Mouse (Mus musculus) MEL (cell line): ENCODE results near the gene Mrpl45.

Experiments
- CHD2 ChIP-seq: IDR thresholded peaks from 2 replicates; pipeline ENCODE4 v1.6.1; 2011; ENCODE audit warnings: low read length, improper control_type of control experiment
- CTCF ChIP-seq, 3 experiments: IDR thresholded peaks in 2 of 3; conservative IDR thresholded peaks in 1 of 3; 2 replicates each; pipeline ENCODE4 v1.5.1; 2011 to 2012; ENCODE audit warnings: low read length in 3 of 3, low read depth in 2 of 3, mild to moderate bottlenecking in 2 of 3, improper control_type of control experiment in 1 of 3, inconsistent platforms in 1 of 3, mixed read lengths in 1 of 3, moderate library complexity in 1 of 3; ENCODE audit not compliant: control insufficient read depth in 1 of 3, insufficient read depth in 1 of 3, poor library complexity in 1 of 3, severe bottlenecking in 1 of 3
- EP300 ChIP-seq, 2 experiments: IDR thresholded peaks; 2 replicates each; pipeline ENCODE4 v1.6.1; 2011; ENCODE audit warnings: improper control_type of control experiment in 2 of 2, low read length in 2 of 2, low read depth in 1 of 2, mild to moderate bottlenecking in 1 of 2
- GABPA ChIP-seq: IDR thresholded peaks from 2 replicates; pipeline ENCODE4 v1.6.1; 2012; ENCODE audit warnings: low read depth, mild to moderate bottlenecking, inconsistent platforms, low read length, improper control_type of control experiment, moderate library complexity
- NELFE ChIP-seq: IDR thresholded peaks from 2 replicates; pipeline ENCODE4 v1.6.1; 2011; ENCODE audit warnings: low read depth, low read length, improper control_type of control experiment
- ZNF384 ChIP-seq: IDR thresholded peaks from 2 replicates; pipeline ENCODE4 v1.6.1; 2012; ENCODE audit warnings: low read depth, mild to moderate bottlenecking, inconsistent platforms, low read length, improper control_type of control experiment

- no peak for TF ChIP-seq EP300 (IDR thresholded peaks at IDR 0.05; ENCODE audit: low read depth in 1 of 2, low read length in 2 of 2)
- TF ChIP-seq CTCF (IDR thresholded peaks at IDR 0.05 in 2 of 3, conservative IDR thresholded peaks at IDR 0.05 in 1 of 3; ENCODE audit: control insufficient read depth in 1 of 3, insufficient read depth in 1 of 3, low read depth in 2 of 3, low read length in 3 of 3, poor library complexity in 1 of 3, severe bottlenecking in 1 of 3): no peak
- no peak for TF ChIP-seq NELFE
- no peak for TF ChIP-seq ZNF384
- TF ChIP-seq GABPA: no peak
- TF ChIP-seq CHD2: no peak
Measured at GRCm38 (mm10) chr11:97338302-97338976, 22.9 kb downstream of the Mrpl45 start.
